Mouse (Mus musculus): ENCODE measurements around the gene 1110002E22Rik. TPM values are rescaled to one million over a fixed set of nuclear protein-coding genes. Genes with fewer than 3 reads are reported as not detected.

The 1110002E22Rik gene
- total and polyA plus RNA-seq, 2 experiments = under 0.01 TPM; not detected in 1

GRCm38 (mm10) chr3:138041591-138042301 lies 23.1 kb upstream of the 1110002E22Rik start:
- Histone ChIP-seq H3K27ac (replicated peaks; ENCODE audit: insufficient read depth, low read depth, low read length) (no peak overlapping the region), H3K36me3 (ENCODE audit: control insufficient read depth, insufficient read depth, low read length) (no peaks in the 10 kb centered on the region), H3K4me1 (ENCODE audit: control insufficient read depth, insufficient read depth, low read length) (no peaks in the 10 kb centered on the region), H3K4me3 (ENCODE audit: insufficient read depth, low read depth, low read length) (no peak overlapping the region), H3K27me3 (ENCODE audit: control insufficient read depth, insufficient read depth, low read length) (no peaks in the 10 kb centered on the region), H3K9ac (ENCODE audit: low read depth, low read length) (no peak overlapping the region), H3K79me2 (ENCODE audit: control insufficient read depth, insufficient read depth, low read length) (no peaks in the 10 kb centered on the region)
- 81% methylated on average over 3 of the region's 3 CpGs for WGBS
- no peak for DNase-seq (ENCODE audit: extremely low read depth, low read depth, low spot score)
- TF ChIP-seq POLR2A (IDR thresholded peaks at IDR 0.05; ENCODE audit: extremely low read depth, insufficient read depth, low read length) (no peak), CTCF (IDR thresholded peaks at IDR 0.05; ENCODE audit: low read depth, low read length) (no peak)

GRCm38 (mm10) chr3:138043316-138043715 lies 21.5 kb upstream of the 1110002E22Rik start:
- no peaks in the 10 kb centered on the region for H3K4me1 ChIP-seq (ENCODE audit: control insufficient read depth, insufficient read depth, low read length)
- H3K27me3 ChIP-seq (ENCODE audit: control insufficient read depth, insufficient read depth, low read length) = no peaks in the 10 kb centered on the region
- no peaks in the 10 kb centered on the region for H3K79me2 ChIP-seq (ENCODE audit: control insufficient read depth, insufficient read depth, low read length)
- TF ChIP-seq POLR2A (IDR thresholded peaks at IDR 0.05; ENCODE audit: extremely low read depth, insufficient read depth, low read length) = no peak
- TF ChIP-seq CTCF (IDR thresholded peaks at IDR 0.05; ENCODE audit: low read depth, low read length) = no peak
- H3K4me3 ChIP-seq (ENCODE audit: insufficient read depth, low read depth, low read length) = no peak overlapping the region
- H3K9ac ChIP-seq (ENCODE audit: low read depth, low read length) = no peak overlapping the region
- 84% methylated on average over 7 of the region's 7 CpGs for WGBS
- no peak overlapping the region for H3K27ac ChIP-seq (replicated peaks; ENCODE audit: insufficient read depth, low read depth, low read length)
- DNase-seq (ENCODE audit: extremely low read depth, low read depth, low spot score) = no peak
- H3K36me3 ChIP-seq (ENCODE audit: control insufficient read depth, insufficient read depth, low read length) = no peaks in the 10 kb centered on the region

GRCm38 (mm10) chr3:138049555-138049954 lies 15.3 kb upstream of the 1110002E22Rik start:
- no peak for DNase-seq (ENCODE audit: extremely low read depth, low read depth, low spot score)
- H3K27ac ChIP-seq (replicated peaks; ENCODE audit: insufficient read depth, low read depth, low read length) = no peak overlapping the region
- H3K79me2 ChIP-seq (ENCODE audit: control insufficient read depth, insufficient read depth, low read length) = no peaks in the 10 kb centered on the region
- H3K4me3 ChIP-seq (ENCODE audit: insufficient read depth, low read depth, low read length) = no peak overlapping the region
- 86% methylated on average over 6 of the region's 6 CpGs for WGBS
- H3K36me3 ChIP-seq (ENCODE audit: control insufficient read depth, insufficient read depth, low read length) = no peaks in the 10 kb centered on the region
- H3K9ac ChIP-seq (ENCODE audit: low read depth, low read length) = no peak overlapping the region
- H3K27me3 ChIP-seq (ENCODE audit: control insufficient read depth, insufficient read depth, low read length) = no peaks in the 10 kb centered on the region
- H3K4me1 ChIP-seq (ENCODE audit: control insufficient read depth, insufficient read depth, low read length) = no peaks in the 10 kb centered on the region
- TF ChIP-seq POLR2A (IDR thresholded peaks at IDR 0.05; ENCODE audit: extremely low read depth, insufficient read depth, low read length) = no peak
- TF ChIP-seq CTCF (IDR thresholded peaks at IDR 0.05; ENCODE audit: low read depth, low read length) = no peak

GRCm38 (mm10) chr3:138050772-138051171 lies 14.1 kb upstream of the 1110002E22Rik start:
- Histone ChIP-seq H3K27ac (replicated peaks; ENCODE audit: insufficient read depth, low read depth, low read length) (no peak overlapping the region), H3K4me1 (ENCODE audit: control insufficient read depth, insufficient read depth, low read length) (no peaks in the 10 kb centered on the region), H3K27me3 (ENCODE audit: control insufficient read depth, insufficient read depth, low read length) (no peaks in the 10 kb centered on the region), H3K79me2 (ENCODE audit: control insufficient read depth, insufficient read depth, low read length) (no peaks in the 10 kb centered on the region), H3K9ac (ENCODE audit: low read depth, low read length) (no peak overlapping the region), H3K4me3 (ENCODE audit: insufficient read depth, low read depth, low read length) (no peak overlapping the region), H3K36me3 (ENCODE audit: control insufficient read depth, insufficient read depth, low read length) (no peaks in the 10 kb centered on the region)
- WGBS = 81% methylated on average over 11 of the region's 11 CpGs
- DNase-seq (ENCODE audit: extremely low read depth, low read depth, low spot score) = no peak
- no peak for TF ChIP-seq POLR2A (IDR thresholded peaks at IDR 0.05; ENCODE audit: extremely low read depth, insufficient read depth, low read length)
- no peak for TF ChIP-seq CTCF (IDR thresholded peaks at IDR 0.05; ENCODE audit: low read depth, low read length)

- Histone ChIP-seq H3K4me1 (ENCODE audit: control insufficient read depth, insufficient read depth, low read length) (no peaks in the 10 kb centered on the region), H3K27me3 (ENCODE audit: control insufficient read depth, insufficient read depth, low read length) (no peaks in the 10 kb centered on the region), H3K9ac (ENCODE audit: low read depth, low read length) (no peak overlapping the region), H3K36me3 (ENCODE audit: control insufficient read depth, insufficient read depth, low read length) (no peaks in the 10 kb centered on the region), H3K4me3 (ENCODE audit: insufficient read depth, low read depth, low read length) (no peak overlapping the region), H3K27ac (replicated peaks; ENCODE audit: insufficient read depth, low read depth, low read length) (no peak overlapping the region), H3K79me2 (ENCODE audit: control insufficient read depth, insufficient read depth, low read length) (no peaks in the 10 kb centered on the region)
- 80% methylated on average over 3 of the region's 3 CpGs for WGBS
- no peak for DNase-seq (ENCODE audit: extremely low read depth, low read depth, low spot score)
- TF ChIP-seq POLR2A (IDR thresholded peaks at IDR 0.05; ENCODE audit: extremely low read depth, insufficient read depth, low read length) = no peak
- no peak for TF ChIP-seq CTCF (IDR thresholded peaks at IDR 0.05; ENCODE audit: low read depth, low read length)
These were observed 13.4 kb upstream of the 1110002E22Rik start for GRCm38 (mm10) chr3:138051431-138051830.

- no peak for DNase-seq (ENCODE audit: extremely low read depth, low read depth, low spot score)
- Histone ChIP-seq H3K36me3 (ENCODE audit: control insufficient read depth, insufficient read depth, low read length) (no peaks in the 10 kb centered on the region), H3K79me2 (ENCODE audit: control insufficient read depth, insufficient read depth, low read length) (no peaks in the 10 kb centered on the region), H3K27me3 (ENCODE audit: control insufficient read depth, insufficient read depth, low read length) (no peaks in the 10 kb centered on the region), H3K4me1 (ENCODE audit: control insufficient read depth, insufficient read depth, low read length) (no peaks in the 10 kb centered on the region), H3K9ac (ENCODE audit: low read depth, low read length) (no peak overlapping the region), H3K27ac (replicated peaks; ENCODE audit: insufficient read depth, low read depth, low read length) (no peak overlapping the region), H3K4me3 (ENCODE audit: insufficient read depth, low read depth, low read length) (no peak overlapping the region)
- WGBS = 39% methylated on average over 4 of the region's 4 CpGs
- no peak for TF ChIP-seq POLR2A (IDR thresholded peaks at IDR 0.05; ENCODE audit: extremely low read depth, insufficient read depth, low read length)
- no peak for TF ChIP-seq CTCF (IDR thresholded peaks at IDR 0.05; ENCODE audit: low read depth, low read length)
These were observed 10.9 kb upstream of the 1110002E22Rik start for GRCm38 (mm10) chr3:138053969-138054368.

Measured in liver, adult 2 months (tissue).